Mouse (Mus musculus) midbrain, embryonic 12.5 days (tissue): ENCODE results near the gene Trmt10a. TPM values are rescaled to one million over a fixed set of nuclear protein-coding genes. Genes with fewer than 3 reads are reported as not detected.

Experiments
- polyA plus RNA-seq: library from polyadenylated mRNA; unstranded; fragments of >200 nt; fragmentation: Nextera tagmentation; extraction: Ambion mirVana; gene quantifications from 2 replicates; pipeline ENCODE4 v1.2.1, GENCODE M21; 2016

Trmt10a gene
- polyA plus RNA-seq, 1 experiment from 2014 or later = 15.6 TPM

Other genes starting within 250 kb of the Trmt10a start
- 94.8 and 103 TPM in 2 replicates for gene Lamtor3, start 224.9 kb upstream of the Trmt10a start, polyA plus RNA-seq
- 2.1 and 2.3 TPM in 2 replicates for gene Dapp1, start 161.9 kb upstream of the Trmt10a start, polyA plus RNA-seq
- 0.05 TPM in 2 replicates for gene 1110002E22Rik, start 78.4 kb upstream of the Trmt10a start, polyA plus RNA-seq
- gene Gm5105, start 76.1 kb upstream of the Trmt10a start, polyA plus RNA-seq = not detected in 2 replicates
- gene Mttp, start 1.5 kb downstream of the Trmt10a start, polyA plus RNA-seq = 12.4 and 14.1 TPM in 2 replicates
- 0.14 TPM in 1 of 2 replicates, not detected in the other for gene 4930579F01Rik, start 50.4 kb downstream of the Trmt10a start, polyA plus RNA-seq
- gene Adh7, start 74.3 kb downstream of the Trmt10a start, polyA plus RNA-seq = 0.47 and 0.50 TPM in 2 replicates
- gene Adh1, start 117.5 kb downstream of the Trmt10a start, polyA plus RNA-seq = 0.16 and 0.34 TPM in 2 replicates
- gene Adh6a, start 169.8 kb downstream of the Trmt10a start, polyA plus RNA-seq = not detected in 2 replicates
- gene Adh6b, start 198.3 kb downstream of the Trmt10a start, polyA plus RNA-seq = 0.10 and 0.17 TPM in 2 replicates